Mouse (Mus musculus) cerebellum, adult 2 months (tissue): ENCODE measurements around the gene Tmem167b.

ENCODE experiments used
- CTCF ChIP-seq: fragments of 200-500 bp; IDR thresholded peaks from 2 replicates; pipeline ENCODE4 v1.5.1; 2011; ENCODE audit warnings: low read depth, mild to moderate bottlenecking, control low read depth, low read length, moderate library complexity, borderline replicate concordance; ENCODE audit not compliant: insufficient read depth
- POLR2A ChIP-seq: fragments of 200-500 bp; IDR thresholded peaks from 2 replicates; pipeline ENCODE4 v1.6.1; 2011; ENCODE audit warnings: low read length, control low read depth, borderline replicate concordance; ENCODE audit not compliant: insufficient read depth

GRCm38 (mm10) chr3:108608906-108609305 is 46.6 kb upstream of the Tmem167b start:
- no peak for TF ChIP-seq CTCF
- TF ChIP-seq POLR2A = no peak
